Mouse (Mus musculus) liver, embryonic 15.5 days (tissue): Measurements from ENCODE around the gene Bid. TPM values are rescaled to one million over a fixed set of nuclear protein-coding genes. Genes with fewer than 3 reads are reported as not detected.

ENCODE experiments used
- ATAC-seq: fragments of 200-750 bp; cut with Nextera tagmentation; 2 replicates; pipeline ENCODE4 v1.8.0; 2017; ENCODE audit warnings: moderate number of reproducible peaks, mild to moderate bottlenecking, moderate library complexity; ENCODE audit not compliant: insufficient read depth
- H3K27ac ChIP-seq: fragments of 300-500 bp; sonication (generic); replicated peaks from 2 replicates; pipeline ENCODE4 v1.5.1; 2015; ENCODE audit warnings: mild to moderate bottlenecking, inconsistent platforms
- H3K27me3 ChIP-seq: fragments of 300-500 bp; sonication (generic); 2 replicates; pipeline ENCODE4 v1.6.1; 2015; ENCODE audit warnings: mild to moderate bottlenecking, inconsistent platforms
- H3K36me3 ChIP-seq: fragments of 300-500 bp; sonication (generic); replicated peaks from 2 replicates; pipeline ENCODE4 v1.6.1; 2015; ENCODE audit warnings: moderate library complexity, mild to moderate bottlenecking, inconsistent platforms
- H3K4me1 ChIP-seq: fragments of 300-500 bp; sonication (generic); replicated peaks from 2 replicates; pipeline ENCODE4 v1.6.1; 2015; ENCODE audit warnings: inconsistent platforms
- H3K4me2 ChIP-seq: fragments of 300-500 bp; sonication (generic); 2 replicates; pipeline ENCODE4 v1.6.1; 2015; ENCODE audit warnings: moderate library complexity, mild to moderate bottlenecking, inconsistent platforms
- H3K4me3 ChIP-seq: fragments of 300-500 bp; sonication (generic); replicated peaks from 2 replicates; pipeline ENCODE4 v1.5.1; 2015; ENCODE audit warnings: mild to moderate bottlenecking, inconsistent platforms
- H3K9ac ChIP-seq: fragments of 300-500 bp; sonication (generic); 2 replicates; pipeline ENCODE4 v1.6.1; 2015; ENCODE audit warnings: moderate library complexity, mild to moderate bottlenecking, inconsistent platforms
- H3K9me3 ChIP-seq: fragments of 300-500 bp; sonication (generic); replicated peaks from 2 replicates; pipeline ENCODE4 v1.6.1; 2016; ENCODE audit warnings: inconsistent platforms
- WGBS: fragments of 180-500 bp; shearing (Covaris S2); methylation state at CpG from one replicate; pipeline ENCODE4 v1.1.7; 2015; ENCODE audit warnings: mixed read lengths; ENCODE audit not compliant: insufficient replicate concordance; 5-methylcytosine and 5-hydroxymethylcytosine counted together
- polyA plus RNA-seq: library from polyadenylated mRNA; unstranded; fragments of >200 nt; fragmentation: Nextera tagmentation; extraction: Ambion mirVana; gene quantifications from 2 replicates; pipeline ENCODE4 v1.2.1, GENCODE M21; 2015

The Bid gene
- polyA plus RNA-seq, 1 experiment from 2014 or later = 22.0 TPM

DNA sequence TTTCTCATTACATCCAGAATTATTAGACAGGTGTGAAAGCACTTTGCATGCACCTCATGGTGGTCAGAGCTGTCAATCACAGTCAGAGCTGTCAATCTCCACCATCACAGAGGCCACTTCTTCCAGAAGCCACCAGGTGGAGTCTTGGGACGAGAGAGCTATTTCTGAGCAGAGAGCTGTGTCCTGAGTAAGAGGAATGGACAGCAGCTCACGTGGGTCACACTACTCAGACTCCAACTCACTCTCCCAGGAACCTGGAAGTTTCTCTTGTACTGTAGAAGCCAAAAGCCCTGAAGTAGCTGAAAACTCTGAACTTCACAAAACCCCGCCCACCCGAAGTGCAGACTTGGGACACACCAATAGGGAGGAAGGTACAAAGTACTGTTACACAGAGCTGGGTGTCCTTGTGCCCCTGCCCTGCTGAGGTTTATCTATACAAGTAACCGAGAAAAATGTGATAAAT is 13.2 kb downstream of the Bid start:
- no peak overlapping the region for H3K9ac ChIP-seq
- H3K36me3 ChIP-seq = peaks cover 20% of the 10 kb centered on the region
- H3K27ac ChIP-seq = peak overlapping the region; percentile 61
- H3K4me1 ChIP-seq = peaks cover 32% of the 10 kb centered on the region
- 31% methylated on average over 5 of the region's 5 CpGs for WGBS
- no peaks in the 10 kb centered on the region for H3K27me3 ChIP-seq
- no peaks in the 10 kb centered on the region for H3K9me3 ChIP-seq
- H3K4me3 ChIP-seq = no peak overlapping the region
- ATAC-seq = peak; percentile 60
- H3K4me2 ChIP-seq = peak overlapping the region; percentile 3; the same call in 1 of the 2 replicates

DNA sequence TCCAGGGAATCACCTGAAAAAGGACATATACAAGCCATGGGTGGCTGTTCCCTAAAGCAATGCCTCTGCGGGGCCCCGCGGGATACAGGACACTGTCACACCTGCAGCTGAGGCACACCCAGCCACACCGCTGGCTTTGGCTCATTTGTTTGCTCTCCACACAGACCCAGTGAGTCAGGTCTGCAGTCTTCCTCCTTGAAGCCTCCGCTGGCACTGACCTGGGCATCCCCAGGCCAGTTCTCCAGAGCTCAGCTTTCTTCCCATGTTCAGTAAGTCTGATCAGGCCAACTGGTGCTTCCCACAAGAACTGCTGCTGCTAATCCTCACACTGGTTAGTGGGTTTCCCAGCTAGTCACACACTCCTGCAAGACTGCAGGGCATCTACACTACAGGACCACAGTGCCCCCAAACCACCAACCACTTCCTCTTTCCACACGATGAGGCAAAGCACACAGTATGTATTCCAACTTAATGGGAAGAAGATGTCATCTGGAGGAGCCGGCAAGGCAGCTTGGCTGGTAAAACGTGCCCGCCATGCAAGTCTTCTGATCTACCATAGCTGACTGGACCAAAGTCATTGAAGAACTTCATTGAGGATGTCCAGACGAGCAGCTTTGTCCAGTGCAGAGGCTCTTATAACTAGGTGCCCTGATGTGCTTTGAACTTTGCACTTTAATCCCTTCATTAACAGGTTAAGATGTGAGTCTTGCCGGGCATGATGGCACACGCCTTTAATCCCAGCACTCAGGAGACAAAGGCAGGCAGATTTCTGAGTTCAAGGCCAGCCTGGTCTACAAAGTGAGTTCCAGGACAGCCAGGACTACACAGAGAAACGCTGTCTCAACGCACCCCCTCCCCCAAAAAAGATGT is 14.6 kb downstream of the Bid start:
- ATAC-seq = no peak
- Histone ChIP-seq H3K27ac (no peak overlapping the region), H3K4me1 (peaks cover 32% of the 10 kb centered on the region), H3K27me3 (no peaks in the 10 kb centered on the region), H3K36me3 (peaks cover 26% of the 10 kb centered on the region), H3K4me3 (no peak overlapping the region), H3K9ac (no peak overlapping the region), H3K4me2 (no peak overlapping the region), H3K9me3 (no peaks in the 10 kb centered on the region)
- 64% methylated on average over 14 of the region's 14 CpGs for WGBS

DNA sequence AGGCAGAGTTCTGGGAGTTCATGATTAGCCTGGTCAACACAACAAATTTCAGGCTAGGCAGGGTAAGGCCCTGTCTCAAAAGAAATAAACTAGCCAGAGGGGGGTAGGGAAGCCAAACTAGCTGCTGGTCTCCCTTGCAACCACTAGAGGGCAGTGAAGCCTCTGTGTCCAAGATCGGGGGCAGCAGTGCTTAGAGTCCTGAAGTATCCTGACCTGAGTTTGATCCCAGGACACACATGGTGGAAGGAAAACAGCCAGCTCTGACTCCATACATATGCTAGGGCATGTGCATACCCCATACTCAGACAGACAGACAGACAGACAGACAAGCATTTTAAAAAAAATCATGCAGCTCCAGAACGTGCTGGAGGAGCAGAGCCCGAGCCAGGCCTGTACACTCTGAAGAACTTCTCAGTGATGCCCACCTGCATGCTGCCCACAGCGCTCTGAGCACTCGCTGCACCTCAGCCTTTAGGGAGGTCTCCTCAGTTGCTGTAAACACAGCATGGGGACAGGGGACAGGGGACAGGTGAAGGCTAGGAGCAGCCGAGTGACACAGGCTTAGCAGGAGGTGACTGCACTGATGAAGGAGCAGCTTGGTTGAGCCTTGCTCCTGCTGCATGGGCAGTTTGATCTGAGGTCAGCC is 18.3 kb downstream of the Bid start:
- 65% methylated on average over 6 of the region's 6 CpGs for WGBS

GRCm38 (mm10) chr6:120894524-120894923 is 22.1 kb downstream of the Bid start:
- Histone ChIP-seq H3K9me3 (no peaks in the 10 kb centered on the region), H3K27ac (no peak overlapping the region), H3K4me3 (no peak overlapping the region), H3K9ac (no peak overlapping the region), H3K27me3 (no peaks in the 10 kb centered on the region), H3K4me2 (no peak overlapping the region), H3K4me1 (no peaks in the 10 kb centered on the region), H3K36me3 (peaks cover 82% of the 10 kb centered on the region)
- no peak for ATAC-seq
- 76% methylated on average over 9 of the region's 9 CpGs for WGBS

More for the DNA sequence above, 18.3 kb downstream of the Bid start:
- Histone ChIP-seq H3K27me3 (no peaks in the 10 kb centered on the region), H3K4me3 (no peak overlapping the region), H3K9ac (no peak overlapping the region), H3K36me3 (peaks cover 53% of the 10 kb centered on the region), H3K4me2 (no peak overlapping the region), H3K9me3 (no peaks in the 10 kb centered on the region), H3K4me1 (peaks cover 10% of the 10 kb centered on the region), H3K27ac (no peak overlapping the region)
- ATAC-seq = no peak; the same call in 1 of the 2 replicates

DNA sequence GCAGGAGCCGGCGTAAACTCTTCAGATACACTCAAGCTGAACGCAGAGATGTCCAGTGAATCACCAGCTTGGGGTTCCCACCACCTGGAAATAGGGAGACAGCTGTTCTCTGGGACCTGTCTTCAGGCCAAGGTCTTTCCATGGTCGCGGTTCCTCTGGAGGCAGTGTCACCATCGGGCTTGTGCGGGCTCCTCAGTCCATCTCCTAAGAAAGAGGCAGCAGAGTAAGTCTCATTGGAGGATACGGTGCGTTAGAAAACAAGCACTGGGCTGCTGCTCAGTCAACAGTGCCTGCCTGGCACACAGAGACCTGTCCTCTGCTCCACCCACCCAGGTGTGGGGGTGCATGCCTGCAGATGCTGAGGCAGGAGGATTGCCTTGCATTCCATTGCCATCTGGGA is 22.6 kb downstream of the Bid start:
- no peaks in the 10 kb centered on the region for H3K4me1 ChIP-seq
- 91% methylated on average over 9 of the region's 9 CpGs for WGBS
- no peak overlapping the region for H3K9ac ChIP-seq
- no peak overlapping the region for H3K27ac ChIP-seq
- no peak overlapping the region for H3K4me2 ChIP-seq
- no peaks in the 10 kb centered on the region for H3K27me3 ChIP-seq
- ATAC-seq = no peak
- H3K36me3 ChIP-seq = peaks cover 86% of the 10 kb centered on the region
- no peaks in the 10 kb centered on the region for H3K9me3 ChIP-seq
- no peak overlapping the region for H3K4me3 ChIP-seq

GRCm38 (mm10) chr6:120886696-120887095 is 30.0 kb downstream of the Bid start:
- 87% methylated on average over 17 of the region's 17 CpGs for WGBS
- Histone ChIP-seq H3K4me1 (no peaks in the 10 kb centered on the region), H3K36me3 (peaks cover 95% of the 10 kb centered on the region), H3K4me3 (no peak overlapping the region), H3K4me2 (no peak overlapping the region), H3K9ac (no peak overlapping the region), H3K9me3 (no peaks in the 10 kb centered on the region), H3K27ac (no peak overlapping the region), H3K27me3 (no peaks in the 10 kb centered on the region)
- no peak for ATAC-seq

DNA sequence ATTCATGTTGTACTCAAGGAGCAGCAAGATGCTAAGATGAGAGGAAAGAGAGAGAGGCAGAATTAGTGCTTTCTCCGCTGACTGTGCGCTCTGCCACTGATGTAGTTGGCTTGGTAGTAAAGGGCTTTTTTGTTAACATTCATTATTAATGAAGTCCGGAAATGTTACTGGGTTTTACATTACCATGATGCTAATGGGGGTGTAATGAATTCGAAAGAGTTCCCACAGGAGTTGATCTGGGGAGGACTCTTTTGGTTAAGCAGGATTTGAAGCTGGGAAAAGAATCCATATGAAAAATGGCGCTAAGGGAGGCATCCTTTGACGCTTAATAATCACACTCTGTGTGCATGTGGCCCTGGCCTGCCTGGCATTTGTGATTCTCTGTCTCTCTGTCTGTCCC is 32.2 kb downstream of the Bid start:
- Histone ChIP-seq H3K9ac (no peak overlapping the region), H3K4me2 (no peak overlapping the region), H3K27me3 (no peaks in the 10 kb centered on the region), H3K9me3 (no peaks in the 10 kb centered on the region), H3K4me1 (no peaks in the 10 kb centered on the region), H3K36me3 (peaks cover 95% of the 10 kb centered on the region), H3K27ac (no peak overlapping the region), H3K4me3 (no peak overlapping the region)
- ATAC-seq = no peak
- 87% methylated on average over 6 of the region's 6 CpGs for WGBS

GRCm38 (mm10) chr6:120879046-120879445 is 37.6 kb downstream of the Bid start:
- Histone ChIP-seq H3K27ac (no peak overlapping the region), H3K36me3 (peaks cover 89% of the 10 kb centered on the region), H3K9me3 (no peaks in the 10 kb centered on the region), H3K27me3 (no peaks in the 10 kb centered on the region), H3K4me1 (no peaks in the 10 kb centered on the region), H3K4me2 (no peak overlapping the region), H3K4me3 (no peak overlapping the region), H3K9ac (no peak overlapping the region)
- WGBS = 83% methylated on average over 5 of the region's 5 CpGs
- no peak for ATAC-seq

DNA sequence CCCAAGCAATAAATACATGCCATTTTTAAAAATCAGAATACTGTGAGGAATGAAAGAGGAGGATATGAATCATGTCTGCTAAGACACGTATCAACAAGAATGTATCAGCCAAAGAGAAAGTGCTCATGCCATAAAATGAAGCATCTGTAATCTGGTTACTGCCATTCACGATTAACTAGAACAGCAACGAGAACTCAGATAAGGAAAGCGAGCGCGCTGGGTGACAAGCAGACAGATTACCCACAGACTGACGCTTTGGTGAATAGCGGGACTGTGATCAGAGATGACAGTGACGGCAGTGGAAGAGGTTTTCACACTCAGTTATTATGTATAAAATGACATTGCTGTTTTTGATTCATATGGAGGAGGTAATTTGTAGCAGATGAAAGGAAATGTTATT is 42.8 kb downstream of the Bid start:
- Histone ChIP-seq H3K36me3 (peaks cover 63% of the 10 kb centered on the region), H3K27me3 (no peaks in the 10 kb centered on the region), H3K9me3 (no peaks in the 10 kb centered on the region), H3K4me2 (no peak overlapping the region), H3K4me1 (peaks cover 9% of the 10 kb centered on the region), H3K4me3 (no peak overlapping the region), H3K9ac (no peak overlapping the region), H3K27ac (no peak overlapping the region)
- ATAC-seq = peak; percentile 40; the same call in 1 of the 2 replicates
- 15% methylated on average over 9 of the region's 9 CpGs for WGBS

- no peak overlapping the region for H3K27ac ChIP-seq
- H3K4me3 ChIP-seq = no peak overlapping the region
- no peak for ATAC-seq
- no peak overlapping the region for H3K9ac ChIP-seq
- H3K27me3 ChIP-seq = no peaks in the 10 kb centered on the region
- no peaks in the 10 kb centered on the region for H3K9me3 ChIP-seq
- WGBS = 80% methylated on average over 2 of the region's 2 CpGs
- H3K4me1 ChIP-seq = peaks cover 9% of the 10 kb centered on the region
- H3K36me3 ChIP-seq = peaks cover 56% of the 10 kb centered on the region
- no peak overlapping the region for H3K4me2 ChIP-seq
Measured at GRCm38 (mm10) chr6:120871286-120871685, 45.4 kb downstream of the Bid start.

- Histone ChIP-seq H3K27ac (no peak overlapping the region), H3K9ac (no peak overlapping the region), H3K36me3 (peaks cover 67% of the 10 kb centered on the region), H3K4me2 (no peak overlapping the region), H3K4me3 (no peak overlapping the region), H3K27me3 (no peaks in the 10 kb centered on the region), H3K4me1 (peaks cover 8% of the 10 kb centered on the region), H3K9me3 (no peaks in the 10 kb centered on the region)
- no peak for ATAC-seq
- 60% methylated on average over 1 of the region's 1 CpGs for WGBS
Measured at GRCm38 (mm10) chr6:120868824-120869223, 47.8 kb downstream of the Bid start.
